Mouse (Mus musculus): Measurements from ENCODE around the gene Zzz3. TPM values are rescaled to one million over a fixed set of nuclear protein-coding genes. Genes with fewer than 3 reads are reported as not detected.

Gene Zzz3
- polyA plus RNA-seq, 1 experiment = 58.4 TPM

DNA sequence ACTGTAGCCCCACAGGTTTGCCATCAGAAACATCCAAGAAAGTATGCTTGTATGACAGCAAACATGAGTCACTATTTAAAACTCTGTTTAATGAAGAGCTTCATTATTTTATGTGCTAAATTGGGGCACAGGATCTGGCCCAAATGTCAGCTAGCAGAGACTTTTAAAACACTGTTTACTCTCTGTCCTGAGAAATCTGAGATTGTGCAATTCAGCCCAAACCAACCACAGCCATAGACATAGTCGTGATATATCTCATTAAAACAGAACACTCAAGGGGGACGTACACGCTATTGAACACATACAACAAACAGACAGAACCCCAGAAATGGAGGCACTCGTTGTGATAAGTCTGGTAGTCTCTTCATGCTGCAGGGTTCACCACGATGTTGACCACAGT, 95.2 kb downstream of the Zzz3 start:
- no peaks in the 10 kb centered on the region for H3K9me3 ChIP-seq (replicated peaks; ENCODE audit: control insufficient read depth, insufficient read depth, low read length, poor library complexity, severe bottlenecking)
- H3K4me3 ChIP-seq (ENCODE audit: low read depth, low read length) = no peak overlapping the region
- no peak for TF ChIP-seq CTCF (IDR thresholded peaks at IDR 0.05; ENCODE audit: low read depth, low read length)
- no peak for TF ChIP-seq POLR2A (IDR thresholded peaks at IDR 0.05; ENCODE audit: insufficient read depth, low read length)
- TF ChIP-seq EP300 (IDR thresholded peaks at IDR 0.05; ENCODE audit: insufficient read depth, low read depth, low read length) = no peak
- H3K4me1 ChIP-seq (ENCODE audit: control insufficient read depth, insufficient read depth, low read length) = no peaks in the 10 kb centered on the region
- no peaks in the 10 kb centered on the region for H3K36me3 ChIP-seq (ENCODE audit: control insufficient read depth, insufficient read depth, low read length, poor library complexity, severe bottlenecking)
- H3K9ac ChIP-seq (ENCODE audit: low read depth, poor library complexity, severe bottlenecking) = no peak overlapping the region
- H3K27me3 ChIP-seq (ENCODE audit: control insufficient read depth, insufficient read depth, low read length, poor library complexity, severe bottlenecking) = no peaks in the 10 kb centered on the region
- H3K27ac ChIP-seq (ENCODE audit: insufficient read depth, low read length) = no peak overlapping the region

GRCm38 (mm10) chr3:152492241-152492640, 97.0 kb downstream of the Zzz3 start:
- H3K27ac ChIP-seq (ENCODE audit: insufficient read depth, low read length) = no peak overlapping the region
- H3K9me3 ChIP-seq (replicated peaks; ENCODE audit: control insufficient read depth, insufficient read depth, low read length, poor library complexity, severe bottlenecking) = no peaks in the 10 kb centered on the region
- H3K27me3 ChIP-seq (ENCODE audit: control insufficient read depth, insufficient read depth, low read length, poor library complexity, severe bottlenecking) = no peaks in the 10 kb centered on the region
- no peak overlapping the region for H3K9ac ChIP-seq (ENCODE audit: low read depth, poor library complexity, severe bottlenecking)
- no peaks in the 10 kb centered on the region for H3K36me3 ChIP-seq (ENCODE audit: control insufficient read depth, insufficient read depth, low read length, poor library complexity, severe bottlenecking)
- TF ChIP-seq POLR2A (IDR thresholded peaks at IDR 0.05; ENCODE audit: insufficient read depth, low read length) (no peak), EP300 (IDR thresholded peaks at IDR 0.05; ENCODE audit: insufficient read depth, low read depth, low read length) (no peak), CTCF (IDR thresholded peaks at IDR 0.05; ENCODE audit: low read depth, low read length) (no peak)
- H3K4me3 ChIP-seq (ENCODE audit: low read depth, low read length) = no peak overlapping the region
- H3K4me1 ChIP-seq (ENCODE audit: control insufficient read depth, insufficient read depth, low read length) = no peaks in the 10 kb centered on the region

DNA sequence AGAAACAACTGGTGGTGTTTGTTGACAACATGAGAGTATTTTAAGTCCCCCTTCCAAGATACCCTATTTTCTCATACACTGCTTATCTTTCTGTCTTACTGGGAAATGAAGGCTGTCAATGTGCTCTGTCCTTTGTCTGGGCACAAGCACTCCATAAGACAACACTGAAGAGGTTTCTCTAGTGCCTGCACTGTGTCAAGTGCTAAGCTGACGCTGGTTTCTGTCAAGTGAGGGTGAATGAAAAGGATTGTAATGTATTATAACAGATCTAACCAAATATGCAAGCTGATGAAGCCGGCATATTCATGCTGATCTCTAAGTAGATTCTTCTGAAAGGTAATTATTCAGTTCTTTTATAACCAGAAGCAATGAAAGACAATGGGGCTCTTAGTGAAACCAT, 98.5 kb downstream of the Zzz3 start:
- Histone ChIP-seq H3K4me3 (ENCODE audit: low read depth, low read length) (no peak overlapping the region), H3K27ac (ENCODE audit: insufficient read depth, low read length) (no peak overlapping the region), H3K9ac (ENCODE audit: low read depth, poor library complexity, severe bottlenecking) (no peak overlapping the region), H3K9me3 (replicated peaks; ENCODE audit: control insufficient read depth, insufficient read depth, low read length, poor library complexity, severe bottlenecking) (no peaks in the 10 kb centered on the region), H3K27me3 (ENCODE audit: control insufficient read depth, insufficient read depth, low read length, poor library complexity, severe bottlenecking) (no peaks in the 10 kb centered on the region), H3K4me1 (ENCODE audit: control insufficient read depth, insufficient read depth, low read length) (no peaks in the 10 kb centered on the region), H3K36me3 (ENCODE audit: control insufficient read depth, insufficient read depth, low read length, poor library complexity, severe bottlenecking) (no peaks in the 10 kb centered on the region)
- TF ChIP-seq CTCF (IDR thresholded peaks at IDR 0.05; ENCODE audit: low read depth, low read length) (no peak), EP300 (IDR thresholded peaks at IDR 0.05; ENCODE audit: insufficient read depth, low read depth, low read length) (no peak), POLR2A (IDR thresholded peaks at IDR 0.05; ENCODE audit: insufficient read depth, low read length) (no peak)

DNA sequence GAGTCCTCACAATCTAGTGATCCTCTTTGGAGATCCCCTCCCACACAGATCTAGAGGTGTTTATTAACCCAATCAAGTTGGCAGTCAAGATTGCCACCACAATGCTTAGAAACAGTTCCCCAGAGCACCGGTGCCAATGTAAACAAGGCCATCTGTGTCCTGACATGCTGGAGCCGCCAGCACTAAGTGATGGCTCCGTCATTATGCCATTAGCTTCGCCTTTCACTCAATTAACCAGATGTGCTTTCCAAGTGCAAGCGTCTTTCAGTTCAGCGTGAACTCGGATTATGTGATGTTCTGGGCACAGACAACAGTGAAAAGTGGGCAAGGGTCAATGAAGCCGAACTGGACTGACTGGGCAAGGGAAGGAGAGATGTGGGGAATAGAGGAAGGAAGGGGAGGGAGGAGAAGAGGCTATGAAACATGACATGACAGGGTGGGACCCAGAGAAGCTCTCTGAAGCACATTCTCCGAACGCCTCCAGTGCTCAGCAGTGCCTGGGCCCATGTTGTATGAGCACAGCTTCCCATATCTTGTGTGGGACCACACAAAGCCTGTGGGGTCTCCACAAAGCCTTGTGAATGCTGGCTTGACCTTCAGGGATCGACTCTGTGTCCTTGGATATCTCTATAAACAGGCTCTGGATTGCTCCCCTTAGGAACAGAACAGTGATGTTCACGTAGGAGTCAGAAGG, 99.5 kb downstream of the Zzz3 start:
- Histone ChIP-seq H3K4me3 (ENCODE audit: low read depth, low read length) (no peak overlapping the region), H3K27me3 (ENCODE audit: control insufficient read depth, insufficient read depth, low read length, poor library complexity, severe bottlenecking) (no peaks in the 10 kb centered on the region), H3K27ac (ENCODE audit: insufficient read depth, low read length) (no peak overlapping the region), H3K36me3 (ENCODE audit: control insufficient read depth, insufficient read depth, low read length, poor library complexity, severe bottlenecking) (no peaks in the 10 kb centered on the region), H3K4me1 (ENCODE audit: control insufficient read depth, insufficient read depth, low read length) (no peaks in the 10 kb centered on the region), H3K9me3 (replicated peaks; ENCODE audit: control insufficient read depth, insufficient read depth, low read length, poor library complexity, severe bottlenecking) (no peaks in the 10 kb centered on the region), H3K9ac (ENCODE audit: low read depth, poor library complexity, severe bottlenecking) (no peak overlapping the region)
- TF ChIP-seq CTCF (IDR thresholded peaks at IDR 0.05; ENCODE audit: low read depth, low read length) = no peak
- no peak for TF ChIP-seq EP300 (IDR thresholded peaks at IDR 0.05; ENCODE audit: insufficient read depth, low read depth, low read length)
- TF ChIP-seq POLR2A (IDR thresholded peaks at IDR 0.05; ENCODE audit: insufficient read depth, low read length) = no peak

- Histone ChIP-seq H3K36me3 (ENCODE audit: control insufficient read depth, insufficient read depth, low read length, poor library complexity, severe bottlenecking) (no peaks in the 10 kb centered on the region), H3K9me3 (replicated peaks; ENCODE audit: control insufficient read depth, insufficient read depth, low read length, poor library complexity, severe bottlenecking) (no peaks in the 10 kb centered on the region), H3K27me3 (ENCODE audit: control insufficient read depth, insufficient read depth, low read length, poor library complexity, severe bottlenecking) (no peaks in the 10 kb centered on the region), H3K9ac (ENCODE audit: low read depth, poor library complexity, severe bottlenecking) (no peak overlapping the region), H3K4me1 (ENCODE audit: control insufficient read depth, insufficient read depth, low read length) (no peaks in the 10 kb centered on the region), H3K27ac (ENCODE audit: insufficient read depth, low read length) (no peak overlapping the region), H3K4me3 (ENCODE audit: low read depth, low read length) (no peak overlapping the region)
- TF ChIP-seq CTCF (IDR thresholded peaks at IDR 0.05; ENCODE audit: low read depth, low read length) (no peak), POLR2A (IDR thresholded peaks at IDR 0.05; ENCODE audit: insufficient read depth, low read length) (no peak), EP300 (IDR thresholded peaks at IDR 0.05; ENCODE audit: insufficient read depth, low read depth, low read length) (no peak)
Measured at GRCm38 (mm10) chr3:152495415-152495898, 100.2 kb downstream of the Zzz3 start.

DNA sequence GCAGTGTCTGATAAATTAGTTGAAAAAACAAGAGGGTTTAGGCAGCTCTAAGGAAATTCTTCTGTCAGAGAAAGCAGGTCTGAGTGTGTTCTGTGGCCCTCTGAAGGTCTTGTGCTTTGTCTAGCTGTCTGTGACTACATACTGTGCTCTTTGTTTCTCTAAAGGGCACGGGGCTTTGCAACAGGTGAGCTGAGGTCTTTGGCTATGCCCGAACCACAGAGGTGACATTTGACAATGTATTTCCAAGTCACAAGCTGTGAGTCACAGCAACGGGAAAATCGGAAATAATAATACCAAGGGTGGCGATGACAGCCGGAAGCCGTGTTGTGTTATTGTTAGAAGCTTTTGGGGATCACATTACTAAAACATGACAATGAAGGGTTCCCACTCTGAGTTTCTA, 101.8 kb downstream of the Zzz3 start:
- TF ChIP-seq POLR2A (IDR thresholded peaks at IDR 0.05; ENCODE audit: insufficient read depth, low read length) = no peak
- Histone ChIP-seq H3K4me3 (ENCODE audit: low read depth, low read length) (no peak overlapping the region), H3K9me3 (replicated peaks; ENCODE audit: control insufficient read depth, insufficient read depth, low read length, poor library complexity, severe bottlenecking) (no peaks in the 10 kb centered on the region), H3K27ac (ENCODE audit: insufficient read depth, low read length) (no peak overlapping the region), H3K36me3 (ENCODE audit: control insufficient read depth, insufficient read depth, low read length, poor library complexity, severe bottlenecking) (no peaks in the 10 kb centered on the region), H3K27me3 (ENCODE audit: control insufficient read depth, insufficient read depth, low read length, poor library complexity, severe bottlenecking) (no peaks in the 10 kb centered on the region), H3K9ac (ENCODE audit: low read depth, poor library complexity, severe bottlenecking) (no peak overlapping the region), H3K4me1 (ENCODE audit: control insufficient read depth, insufficient read depth, low read length) (no peaks in the 10 kb centered on the region)

Data from ES-Bruce4 (cell line).